Mouse (Mus musculus): ENCODE results near the gene Wwtr1.

GRCm38 (mm10) chr3:57515044-57515443 lies 60.7 kb downstream of the Wwtr1 start:
- TF ChIP-seq TAL1 (conservative IDR thresholded peaks at IDR 0.05; ENCODE audit: low read depth, low read length) (no peak), CTCF (IDR thresholded peaks at IDR 0.05; ENCODE audit: low read depth, low read length) (no peak), GATA1 (IDR thresholded peaks at IDR 0.05; ENCODE audit: borderline replicate concordance, low read length) (no peak)
